Mouse (Mus musculus): ENCODE results near the gene Scgb1b11. TPM values are rescaled to one million over a fixed set of nuclear protein-coding genes. Genes with fewer than 3 reads are reported as not detected.

Scgb1b11 gene
- not detected for polyA plus RNA-seq (2014; fragmentation: Illumina TruSeq; extraction: RNeasy Lipid Tissue Mini Kit (QIAGEN cat#74804); ENCODE audit: low read depth, low replicate concordance)

GRCm38 (mm10) chr7:32222540-32222939 is at the start of gene Scgb1b11:
Gene Scgb1b11 (plus strand): TSS chr7:32222840.

GRCm38 (mm10) chr7:32211045-32211444 is 11.6 kb upstream of the Scgb1b11 start, which contains the start of gene Scgb2b11:
Gene Scgb2b11 (minus strand): TSS chr7:32211145.

Other genes with a start within 250 kb of the Scgb1b11 start
- gene Scgb1b10, start 122.0 kb upstream of the Scgb1b11 start, polyA plus RNA-seq (2014; fragmentation: Illumina TruSeq; extraction: RNeasy Lipid Tissue Mini Kit (QIAGEN cat#74804); ENCODE audit: low read depth, low replicate concordance), result not detected
- gene Scgb2b11, start 11.7 kb upstream of the Scgb1b11 start, polyA plus RNA-seq (2014; fragmentation: Illumina TruSeq; extraction: RNeasy Lipid Tissue Mini Kit (QIAGEN cat#74804); ENCODE audit: low read depth, low replicate concordance), result not detected
- not detected for gene Scgb2b12, start 104.4 kb downstream of the Scgb1b11 start, polyA plus RNA-seq (2014; fragmentation: Illumina TruSeq; extraction: RNeasy Lipid Tissue Mini Kit (QIAGEN cat#74804); ENCODE audit: low read depth, low replicate concordance)
- not detected for gene Scgb1b12, start 111.3 kb downstream of the Scgb1b11 start, polyA plus RNA-seq (2014; fragmentation: Illumina TruSeq; extraction: RNeasy Lipid Tissue Mini Kit (QIAGEN cat#74804); ENCODE audit: low read depth, low replicate concordance)
- not detected for gene Scgb1b29, start 218.7 kb downstream of the Scgb1b11 start, polyA plus RNA-seq (2014; fragmentation: Illumina TruSeq; extraction: RNeasy Lipid Tissue Mini Kit (QIAGEN cat#74804); ENCODE audit: low read depth, low replicate concordance)

All from kidney, adult 10 weeks (tissue).